Mouse (Mus musculus) liver, embryonic 14.5 days (tissue): ENCODE data around the gene Hs3st3b1.

Experiments
- CTCF ChIP-seq: IDR thresholded peaks from 2 replicates; pipeline ENCODE4 v1.5.1; 2016; ENCODE audit warnings: antibody characterized with exemption, low read depth, control low read depth
- EP300 ChIP-seq: IDR thresholded peaks from 2 replicates; pipeline ENCODE4 v1.6.1; 2016; ENCODE audit warnings: antibody characterized with exemption, low read depth

DNA sequence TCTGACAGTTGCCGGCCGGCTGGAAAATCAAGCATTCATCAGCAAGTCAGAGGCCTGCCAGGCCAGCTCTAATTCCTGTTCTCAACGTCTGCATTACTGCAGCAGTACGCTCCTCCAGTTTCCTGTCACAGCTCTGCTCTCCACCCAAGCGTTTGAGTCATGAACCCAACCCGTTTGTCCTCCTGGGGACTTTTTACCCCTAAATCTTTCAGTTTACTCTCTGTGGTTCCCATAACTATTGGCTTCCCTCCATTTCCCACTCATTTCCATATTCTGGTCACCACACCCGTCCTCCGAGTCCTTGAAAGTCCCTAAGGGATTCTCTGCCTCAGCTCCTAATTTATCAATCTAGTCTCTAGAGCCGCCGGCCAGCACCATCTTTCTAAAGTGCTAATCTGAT, 42.8 kb downstream of the Hs3st3b1 start:
- TF ChIP-seq CTCF, result no peak
- TF ChIP-seq EP300, result no peak
